ENCODE assay signal across 20 mouse cellular contexts in genomic region chr17:64505956-64506355, GRCm38 (mm10).
A peak's percentile ranks its signal among the peaks of the same experiment; 100 is the strongest.
DNase-seq lines count a peak whose midpoint lies in the region; ATAC-seq and TF ChIP-seq lines count a peak whose summit lies in the region.
"Had no signal": no experiment of that assay in that cellular context is flagged by ENCODE, and none has a peak within 500 bp of the region (broad histone marks: within the 10 kb centered on the region; RNA-seq: fewer than 3 reads in every experiment).

No protein-coding gene starts in this region.

- no peak overlapping the region for H3K9ac ChIP-seq in lung, embryonic 14.5 days
- no peak overlapping the region for H3K9ac ChIP-seq in midbrain, embryonic 13.5 days (replicated peaks)
- no peak overlapping the region for H3K9ac ChIP-seq in midbrain, embryonic 16.5 days (ENCODE audit: low read depth, low read length)
- H3K9ac ChIP-seq: hindbrain, embryonic 12.5 days; hindbrain, embryonic 15.5 days had no signal

- H3K27me3 ChIP-seq in lung, embryonic 14.5 days (ENCODE audit: insufficient read depth, low read length), result no peaks in the 10 kb centered on the region
- no peaks in the 10 kb centered on the region for H3K27me3 ChIP-seq in midbrain, embryonic 13.5 days
- H3K27me3 ChIP-seq in midbrain, embryonic 16.5 days (ENCODE audit: control insufficient read depth, insufficient read depth, low read depth, low read length), result no peaks in the 10 kb centered on the region
- H3K27me3 ChIP-seq: hindbrain, embryonic 12.5 days; hindbrain, embryonic 15.5 days had no signal

- no peak for TF ChIP-seq CTCF in lung, embryonic 14.5 days (IDR thresholded peaks at IDR 0.05; ENCODE audit: low read depth)

- H3K27ac ChIP-seq in lung, embryonic 14.5 days (ENCODE audit: low read depth), result no peak overlapping the region
- H3K27ac ChIP-seq in midbrain, embryonic 13.5 days, result no peak overlapping the region
- no peak overlapping the region for H3K27ac ChIP-seq in midbrain, embryonic 16.5 days (ENCODE audit: low read length)
- H3K27ac ChIP-seq: forebrain, embryonic 10.5 days; heart, adult 2 months; heart, embryonic 10.5 days; hindbrain, embryonic 12.5 days; hindbrain, embryonic 15.5 days had no signal

- WGBS in lung, embryonic 14.5 days, result 75% methylated on average over 2 of the region's 2 CpGs
- 71% methylated on average over 2 of the region's 2 CpGs for WGBS in midbrain, embryonic 13.5 days
- WGBS in midbrain, embryonic 16.5 days, result 73% methylated on average over 2 of the region's 2 CpGs

- ATAC-seq in lung, embryonic 14.5 days (ENCODE audit: insufficient read depth), result peak; percentile 54; the same call in 1 of the 2 replicates
- 0 out of 2 replicates have a peak, but pooled peaks have one; percentile 27 for ATAC-seq in midbrain, embryonic 13.5 days
- ATAC-seq in midbrain, embryonic 16.5 days, result no peak
- ATAC-seq: CD4-positive, CD25-positive, alpha-beta regulatory T cell, adult 4 months; forebrain, embryonic 14.5 days had no signal

- peak; percentile 25 for DNase-seq in lung, embryonic 14.5 days
- no peak for DNase-seq in lung, postnatal 14 days
- peak; percentile 41 for DNase-seq in lung, postnatal 25 days (ENCODE audit: low spot score)
- no peak for DNase-seq in cerebellum, adult 11-12 months
- DNase-seq: adrenal gland, adult 2 months; adrenal gland, postnatal 14 days; cerebellum, adult 11 months; cerebellum, adult 8-10 months; cerebellum, postnatal 10 days; cerebellum, postnatal 36 days; gastrocnemius, postnatal 25 days; heart, adult 2 months had no signal

- 0 out of 2 replicates have a peak, but pooled peaks cover 3% of the 10 kb centered on the region for H3K4me1 ChIP-seq in lung, embryonic 14.5 days (ENCODE audit: insufficient read depth)
- no peaks in the 10 kb centered on the region for H3K4me1 ChIP-seq in midbrain, embryonic 13.5 days (replicated peaks)
- H3K4me1 ChIP-seq in midbrain, embryonic 16.5 days (ENCODE audit: control insufficient read depth, insufficient read depth, low read length), result no peaks in the 10 kb centered on the region; the same call in none of the 2 replicates
- H3K4me1 ChIP-seq: heart, embryonic 10.5 days; hindbrain, embryonic 12.5 days; hindbrain, embryonic 15.5 days had no signal

- no peaks in the 10 kb centered on the region for H3K36me3 ChIP-seq in lung, embryonic 14.5 days (ENCODE audit: insufficient read depth)
- H3K36me3 ChIP-seq in midbrain, embryonic 13.5 days, result no peaks in the 10 kb centered on the region
- no peaks in the 10 kb centered on the region for H3K36me3 ChIP-seq in midbrain, embryonic 16.5 days (ENCODE audit: control insufficient read depth, insufficient read depth, low read length)
- H3K36me3 ChIP-seq: forebrain, embryonic 10.5 days; heart, embryonic 10.5 days; hindbrain, embryonic 12.5 days; hindbrain, embryonic 15.5 days had no signal

- no peak overlapping the region for H3K4me2 ChIP-seq in lung, embryonic 14.5 days
- H3K4me2 ChIP-seq in midbrain, embryonic 13.5 days (replicated peaks), result no peak overlapping the region
- no peak overlapping the region for H3K4me2 ChIP-seq in midbrain, embryonic 16.5 days (ENCODE audit: low read length)
- H3K4me2 ChIP-seq: hindbrain, embryonic 12.5 days; hindbrain, embryonic 15.5 days had no signal

- no peaks in the 10 kb centered on the region for H3K9me3 ChIP-seq in lung, embryonic 14.5 days (ENCODE audit: low read depth, low read length)
- no peaks in the 10 kb centered on the region for H3K9me3 ChIP-seq in midbrain, embryonic 13.5 days
- H3K9me3 ChIP-seq in midbrain, embryonic 16.5 days (replicated peaks; ENCODE audit: control insufficient read depth, low read length, poor library complexity, severe bottlenecking), result no peaks in the 10 kb centered on the region
- H3K9me3 ChIP-seq: forebrain, embryonic 10.5 days; heart, embryonic 10.5 days; hindbrain, embryonic 12.5 days; hindbrain, embryonic 15.5 days had no signal

- H3K4me3 ChIP-seq in lung, embryonic 14.5 days (ENCODE audit: low read depth, low read length), result no peak overlapping the region
- no peak overlapping the region for H3K4me3 ChIP-seq in midbrain, embryonic 13.5 days (replicated peaks)
- H3K4me3 ChIP-seq in midbrain, embryonic 16.5 days (ENCODE audit: low read depth, low read length), result no peak overlapping the region
- H3K4me3 ChIP-seq: forebrain, embryonic 10.5 days; heart, adult 2 months; heart, embryonic 10.5 days; hindbrain, embryonic 12.5 days; hindbrain, embryonic 15.5 days had no signal

Comparison
In these comparisons a context has a peak if more than half of its experiments do, and no peak if none do; other contexts are left out.
1. DNase-seq: peak in lung, embryonic 14.5 days (single experiment) and lung, postnatal 25 days (single experiment); none in lung, postnatal 14 days (single experiment) and cerebellum, adult 11-12 months (single experiment).